Mouse (Mus musculus) cortical plate, adult 2 months (tissue): ENCODE results near the gene Arpc2. TPM values are rescaled to one million over a fixed set of nuclear protein-coding genes. Genes with fewer than 3 reads are reported as not detected.

ENCODE experiments used
- H3K27ac ChIP-seq: fragments of 200-500 bp; 2 replicates; pipeline ENCODE4 v1.5.1; 2012; ENCODE audit warnings: low read length, control low read depth, inconsistent platforms; ENCODE audit not compliant: insufficient read depth
- H3K4me1 ChIP-seq: fragments of 200-500 bp; 2 replicates; pipeline ENCODE4 v1.6.1; 2011; ENCODE audit warnings: low read length; ENCODE audit not compliant: control insufficient read depth, insufficient read depth
- H3K4me3 ChIP-seq: fragments of 200-500 bp; 2 replicates; pipeline ENCODE4 v1.5.1; 2011; ENCODE audit warnings: mild to moderate bottlenecking, low read length, control low read depth; ENCODE audit not compliant: insufficient read depth
- CTCF ChIP-seq: fragments of 200-500 bp; IDR thresholded peaks from 2 replicates; pipeline ENCODE4 v1.5.1; 2011; ENCODE audit warnings: mild to moderate bottlenecking, control low read depth, low read length; ENCODE audit not compliant: insufficient read depth; ENCODE audit errors: extremely low read depth
- POLR2A ChIP-seq: fragments of 200-500 bp; IDR thresholded peaks from 2 replicates; pipeline ENCODE4 v1.6.1; 2011; ENCODE audit warnings: mild to moderate bottlenecking, low read length, control low read depth; ENCODE audit not compliant: insufficient read depth; ENCODE audit errors: extremely low read depth
- polyA plus RNA-seq: library from polyadenylated mRNA; depleted of rRNA; stranded (reverse); fragments of >200 nt; gene quantifications from 2 replicates; pipeline ENCODE4 v1.2.3, GENCODE M21; 2012

The Arpc2 gene
- polyA plus RNA-seq, 1 experiment = 232 TPM

- TF ChIP-seq CTCF (no peak), POLR2A (no peak)
Observed at GRCm38 (mm10) chr1:74296477-74296876, 60.6 kb downstream of the Arpc2 start.

GRCm38 (mm10) chr1:74297269-74297668, 61.4 kb downstream of the Arpc2 start:
- TF ChIP-seq POLR2A (no peak), CTCF (no peak)
- Histone ChIP-seq H3K27ac (peak overlapping the region; percentile 47), H3K4me3 (no peak overlapping the region), H3K4me1 (peaks cover 16% of the 10 kb centered on the region)

More at GRCm38 (mm10) chr1:74296477-74296876, 60.6 kb downstream of the Arpc2 start:
- Histone ChIP-seq H3K27ac (peak overlapping the region; percentile 97), H3K4me1 (peaks cover 16% of the 10 kb centered on the region), H3K4me3 (no peak overlapping the region)

GRCm38 (mm10) chr1:74298157-74298750, 62.4 kb downstream of the Arpc2 start:
- TF ChIP-seq POLR2A = no peak
- TF ChIP-seq CTCF = no peak
- H3K4me1 ChIP-seq = peaks cover 15% of the 10 kb centered on the region
- no peak overlapping the region for H3K4me3 ChIP-seq
- peak overlapping the region; percentile 44 for H3K27ac ChIP-seq

- Histone ChIP-seq H3K4me3 (no peak overlapping the region), H3K27ac (peak overlapping the region; percentile 44; the same call in 1 of the 2 replicates), H3K4me1 (peaks cover 15% of the 10 kb centered on the region)
- TF ChIP-seq CTCF = no peak
- no peak for TF ChIP-seq POLR2A
Observed at GRCm38 (mm10) chr1:74298996-74299395, 63.1 kb downstream of the Arpc2 start.

- H3K4me1 ChIP-seq = peaks cover 6% of the 10 kb centered on the region
- TF ChIP-seq CTCF (no peak), POLR2A (no peak)
- no peak overlapping the region for H3K4me3 ChIP-seq
- H3K27ac ChIP-seq = peak overlapping the region; percentile 33
Observed at GRCm38 (mm10) chr1:74300347-74301110, 64.6 kb downstream of the Arpc2 start.

- Histone ChIP-seq H3K4me1 (0 out of 2 replicates have a peak, but pooled peaks cover 2% of the 10 kb centered on the region), H3K4me3 (no peak overlapping the region), H3K27ac (0 out of 2 replicates have a peak overlapping the region, but pooled peaks have one; percentile 17)
- TF ChIP-seq POLR2A (no peak), CTCF (no peak)
Observed at GRCm38 (mm10) chr1:74302229-74302628, 66.3 kb downstream of the Arpc2 start.

GRCm38 (mm10) chr1:74302835-74303234, 67.0 kb downstream of the Arpc2 start:
- TF ChIP-seq CTCF (no peak), POLR2A (no peak)
- Histone ChIP-seq H3K4me1 (0 out of 2 replicates have a peak, but pooled peaks cover 2% of the 10 kb centered on the region), H3K4me3 (peak overlapping the region; percentile 72; the same call in 1 of the 2 replicates), H3K27ac (no peak overlapping the region)

- H3K4me1 ChIP-seq = no peaks in the 10 kb centered on the region
- H3K27ac ChIP-seq = peak overlapping the region; percentile 95
- TF ChIP-seq POLR2A (no peak), CTCF (no peak)
- peak overlapping the region; percentile 72 for H3K4me3 ChIP-seq
Observed at GRCm38 (mm10) chr1:74303509-74304338, 67.8 kb downstream of the Arpc2 start.

- no peaks in the 10 kb centered on the region for H3K4me1 ChIP-seq
- H3K4me3 ChIP-seq = peak overlapping the region; percentile 72
- peak overlapping the region; percentile 95 for H3K27ac ChIP-seq
- no peak for TF ChIP-seq CTCF
- TF ChIP-seq POLR2A = no peak
Observed at GRCm38 (mm10) chr1:74304339-74304790, 68.5 kb downstream of the Arpc2 start.
